Mouse (Mus musculus) liver, adult 2 months (tissue): Measurements from ENCODE around the gene Atad1. TPM values are rescaled to one million over a fixed set of nuclear protein-coding genes. Genes with fewer than 3 reads are reported as not detected.

ENCODE experiments used
- DNase-seq: peaks from one replicate; pipeline ENCODE4 v3.0.0-alpha.2; 2011; ENCODE audit warnings: low read depth, low spot score; ENCODE audit errors: extremely low read depth
- H3K27ac ChIP-seq: fragments of 200-500 bp; replicated peaks from 2 replicates; pipeline ENCODE4 v1.5.1; 2012; ENCODE audit warnings: low read depth, mild to moderate bottlenecking, control low read depth, inconsistent platforms, low read length; ENCODE audit not compliant: insufficient read depth
- H3K27me3 ChIP-seq: fragments of 200-500 bp; 2 replicates; pipeline ENCODE4 v1.6.1; 2012; ENCODE audit warnings: mild to moderate bottlenecking, moderate library complexity, low read length, inconsistent platforms; ENCODE audit not compliant: control insufficient read depth, insufficient read depth
- H3K36me3 ChIP-seq: fragments of 200-500 bp; 2 replicates; pipeline ENCODE4 v1.6.1; 2012; ENCODE audit warnings: low read length, inconsistent platforms; ENCODE audit not compliant: control insufficient read depth, insufficient read depth
- H3K4me1 ChIP-seq: fragments of 200-500 bp; 2 replicates; pipeline ENCODE4 v1.6.1; 2011; ENCODE audit warnings: low read length; ENCODE audit not compliant: control insufficient read depth, insufficient read depth
- H3K4me3 ChIP-seq: fragments of 200-500 bp; 2 replicates; pipeline ENCODE4 v1.5.1; 2011; ENCODE audit warnings: low read depth, mild to moderate bottlenecking, control low read depth, low read length, moderate library complexity; ENCODE audit not compliant: insufficient read depth
- H3K79me2 ChIP-seq: fragments of 200-500 bp; 2 replicates; pipeline ENCODE4 v1.6.1; 2012; ENCODE audit warnings: inconsistent platforms, mild to moderate bottlenecking, low read length, moderate library complexity; ENCODE audit not compliant: control insufficient read depth, insufficient read depth
- H3K9ac ChIP-seq: fragments of 200-500 bp; 2 replicates; pipeline ENCODE4 v1.6.1; 2012; ENCODE audit warnings: low read depth, mild to moderate bottlenecking, control low read depth, inconsistent platforms, low read length
- CTCF ChIP-seq: fragments of 200-500 bp; IDR thresholded peaks from 2 replicates; pipeline ENCODE4 v1.5.1; 2011; ENCODE audit warnings: low read depth, low read length, control low read depth
- POLR2A ChIP-seq: fragments of 200-500 bp; IDR thresholded peaks from 2 replicates; pipeline ENCODE4 v1.6.1; 2011; ENCODE audit warnings: low read length, control low read depth; ENCODE audit not compliant: insufficient read depth; ENCODE audit errors: extremely low read depth
- WGBS: fragments of 180-500 bp; shearing (Covaris S2); methylation state at CpG from one replicate; pipeline ENCODE4 v1.1.7; 2018; 5-methylcytosine and 5-hydroxymethylcytosine counted together
- polyA plus RNA-seq: library from polyadenylated mRNA; depleted of rRNA; stranded (reverse); fragments of >200 nt; gene quantifications from 2 replicates; pipeline ENCODE4 v1.2.3, GENCODE M21; 2012
- total RNA-seq: library from RNA; depleted of rRNA; stranded (reverse); fragments of >200 nt; gene quantifications from 2 replicates; pipeline ENCODE4 v1.2.3, GENCODE M21; 2014

The Atad1 gene
- total and polyA plus RNA-seq, 2 experiments = 7.1 to 51.2 TPM

DNA sequence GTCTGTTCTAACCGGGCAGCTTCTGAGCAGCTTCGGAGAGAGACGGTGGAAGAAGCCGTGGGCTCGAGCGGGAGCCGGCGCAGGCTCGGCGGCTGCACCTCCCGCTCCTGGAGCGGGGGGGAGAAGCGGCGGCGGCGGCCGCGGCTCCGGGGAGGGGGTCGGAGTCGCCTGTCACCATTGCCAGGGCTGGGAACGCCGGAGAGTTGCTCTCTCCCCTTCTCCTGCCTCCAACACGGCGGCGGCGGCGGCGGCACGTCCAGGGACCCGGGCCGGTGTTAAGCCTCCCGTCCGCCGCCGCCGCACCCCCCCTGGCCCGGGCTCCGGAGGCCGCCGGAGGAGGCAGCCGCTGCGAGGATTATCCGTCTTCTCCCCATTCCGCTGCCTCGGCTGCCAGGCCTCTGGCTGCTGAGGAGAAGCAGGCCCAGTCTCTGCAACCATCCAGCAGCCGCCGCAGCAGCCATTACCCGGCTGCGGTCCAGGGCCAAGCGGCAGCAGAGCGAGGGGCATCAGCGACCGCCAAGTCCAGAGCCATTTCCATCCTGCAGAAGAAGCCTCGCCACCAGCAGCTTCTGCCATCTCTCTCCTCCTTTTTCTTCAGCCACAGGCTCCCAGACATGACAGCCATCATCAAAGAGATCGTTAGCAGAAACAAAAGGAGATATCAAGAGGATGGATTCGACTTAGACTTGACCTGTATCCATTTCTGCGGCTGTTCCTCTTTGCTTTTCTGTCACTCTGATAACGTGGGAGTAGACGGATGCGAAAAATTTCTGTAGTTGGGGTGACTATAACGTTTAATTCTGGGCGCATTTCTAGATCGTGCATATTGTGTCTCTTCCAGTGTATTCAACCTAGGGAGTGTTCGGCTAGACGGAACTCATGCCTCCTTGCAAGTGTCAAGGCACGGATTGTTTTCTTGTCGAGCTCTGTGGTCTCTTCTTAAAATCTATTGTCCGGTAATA is 18.5 kb upstream of the Atad1 start:
- H3K4me1 ChIP-seq = peaks cover 9% of the 10 kb centered on the region
- peak; percentile 33 for DNase-seq
- peak overlapping the region; percentile 99 for H3K9ac ChIP-seq
- peaks cover 2% of the 10 kb centered on the region for H3K36me3 ChIP-seq
- no peak for TF ChIP-seq POLR2A
- TF ChIP-seq CTCF = no peak
- WGBS = under 1% methylated on average over 53 of the region's 69 CpGs
- H3K27me3 ChIP-seq = no peaks in the 10 kb centered on the region
- peak overlapping the region; percentile 93 for H3K27ac ChIP-seq
- H3K79me2 ChIP-seq = peaks cover 18% of the 10 kb centered on the region
- H3K4me3 ChIP-seq = peak overlapping the region; percentile 84

DNA sequence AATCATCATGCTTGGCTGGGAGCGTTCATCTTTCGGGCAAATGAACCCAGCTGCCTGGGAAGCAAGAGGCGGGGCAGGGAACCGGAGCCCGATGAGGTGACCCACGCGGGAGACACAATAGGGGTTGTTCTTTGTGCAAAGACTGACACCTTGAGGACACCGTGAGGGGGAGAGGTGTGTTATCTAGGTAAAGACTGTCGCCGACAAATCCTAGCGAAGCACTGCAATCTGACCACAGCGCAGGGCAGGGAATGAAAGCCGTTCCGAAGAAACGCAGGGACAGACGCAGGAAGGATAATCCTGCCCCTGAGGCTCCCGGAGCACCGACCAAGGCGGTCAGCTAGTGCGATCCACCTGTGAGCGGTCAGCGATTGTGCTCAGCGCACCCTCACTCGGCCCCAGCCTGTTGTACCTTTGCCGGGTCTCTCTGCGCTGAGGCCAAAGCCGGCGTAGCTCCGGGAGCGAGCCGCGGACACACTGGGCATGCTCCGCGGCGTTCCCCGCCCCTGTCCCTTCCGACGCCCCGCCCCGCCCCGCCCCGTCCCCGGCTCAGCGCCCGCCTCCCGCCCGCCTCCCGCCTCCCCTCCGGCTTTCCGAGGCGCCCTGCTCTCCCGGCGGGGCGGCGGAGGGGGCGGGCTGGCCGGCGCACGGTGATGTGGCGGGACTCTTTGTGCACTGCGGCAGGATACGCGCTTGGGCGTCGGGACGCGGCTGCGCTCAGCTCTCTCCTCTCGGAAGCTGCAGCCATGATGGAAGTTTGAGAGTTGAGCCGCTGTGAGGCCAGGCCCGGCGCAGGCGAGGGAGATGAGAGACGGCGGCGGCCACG is 17.5 kb upstream of the Atad1 start, which contains the start of gene Pten:
Pten (plus strand) TSS at position 598 of the 826 bp plus-strand sequence.
- H3K79me2 ChIP-seq = peaks cover 18% of the 10 kb centered on the region
- TF ChIP-seq POLR2A = peak; percentile 91
- TF ChIP-seq CTCF = peak; percentile 1; the same call in 1 of the 2 replicates
- H3K4me1 ChIP-seq = peaks cover 7% of the 10 kb centered on the region
- no peaks in the 10 kb centered on the region for H3K27me3 ChIP-seq
- no peaks in the 10 kb centered on the region for H3K36me3 ChIP-seq
- H3K27ac ChIP-seq = peak within 1 kb of the TSS; percentile 93
- H3K9ac ChIP-seq = peak within 1 kb of the TSS; percentile 99
- H3K4me3 ChIP-seq = peak within 1 kb of the TSS; percentile 84
- DNase-seq = peak; percentile 82
- WGBS = under 1% methylated on average over 67 of the region's 77 CpGs

DNA sequence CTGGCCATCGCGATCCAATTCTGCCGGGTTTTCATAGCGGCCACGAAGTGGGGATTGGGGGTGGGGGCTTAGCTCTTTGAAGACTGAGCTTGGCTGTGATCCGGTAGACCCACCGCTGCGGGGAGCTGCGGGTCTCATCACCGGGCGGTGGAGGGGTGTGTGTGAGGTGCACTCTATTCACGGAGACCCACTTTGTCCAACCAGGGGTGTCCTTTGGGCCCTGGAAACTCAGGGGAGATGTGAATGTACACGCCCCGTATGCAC is 17.0 kb upstream of the Atad1 start:
- 0% methylated on average over 14 of the region's 14 CpGs for whole genome bisulfite sequencing

GRCm38 (mm10) chr19:32755792-32756635 is 16.4 kb upstream of the Atad1 start:
- WGBS = under 1% methylated on average over 53 of the region's 53 CpGs
- peak overlapping the region; percentile 99 for H3K27ac ChIP-seq
- peak; percentile 100 for DNase-seq
- H3K9ac ChIP-seq = peak overlapping the region; percentile 96
- H3K4me1 ChIP-seq = peaks cover 5% of the 10 kb centered on the region
- no peaks in the 10 kb centered on the region for H3K27me3 ChIP-seq
- TF ChIP-seq POLR2A (peak; percentile 85), CTCF (peak; percentile 46; the same call in 1 of the 2 replicates)
- no peaks in the 10 kb centered on the region for H3K36me3 ChIP-seq
- peaks cover 18% of the 10 kb centered on the region for H3K79me2 ChIP-seq
- H3K4me3 ChIP-seq = peak overlapping the region; percentile 77

More for the DNA sequence above, 17.0 kb upstream of the Atad1 start:
- no peaks in the 10 kb centered on the region for H3K27me3 ChIP-seq
- DNase-seq = no peak
- H3K36me3 ChIP-seq = no peaks in the 10 kb centered on the region
- peak overlapping the region; percentile 77 for H3K4me3 ChIP-seq
- peaks cover 7% of the 10 kb centered on the region for H3K4me1 ChIP-seq
- H3K27ac ChIP-seq = peak overlapping the region; percentile 89
- TF ChIP-seq CTCF (no peak), POLR2A (no peak)
- peak overlapping the region; percentile 85 for H3K9ac ChIP-seq
- H3K79me2 ChIP-seq = peaks cover 18% of the 10 kb centered on the region
